Mouse (Mus musculus) hindbrain, embryonic 14.5 days (tissue): ENCODE results near the gene Adgrf5. TPM values are rescaled to one million over a fixed set of nuclear protein-coding genes. Genes with fewer than 3 reads are reported as not detected.

Experiments
- ATAC-seq: fragments of 200-750 bp; cut with Nextera tagmentation; 2 replicates; pipeline ENCODE4 v1.8.0; 2017; ENCODE audit warnings: moderate number of reproducible peaks, mild to moderate bottlenecking, moderate TSS enrichment, moderate library complexity; ENCODE audit not compliant: low FRiP score
- DNase-seq: peaks from one replicate; pipeline ENCODE4 v3.0.0-alpha.2; 2015; ENCODE audit warnings: low spot score
- H3K27ac ChIP-seq: fragments of 300-500 bp; sonication (generic); 2 replicates; pipeline ENCODE4 v1.5.1; 2014; ENCODE audit warnings: mild to moderate bottlenecking, moderate library complexity
- H3K27me3 ChIP-seq: fragments of 300-500 bp; sonication (generic); 2 replicates; pipeline ENCODE4 v1.6.1; 2014; ENCODE audit warnings: mild to moderate bottlenecking, low read length, mixed read lengths; ENCODE audit not compliant: control insufficient read depth, insufficient read depth
- H3K36me3 ChIP-seq: fragments of 300-500 bp; sonication (generic); replicated peaks from 2 replicates; pipeline ENCODE4 v1.6.1; 2014; ENCODE audit not compliant: control insufficient read depth, insufficient read depth
- H3K4me1 ChIP-seq: fragments of 300-500 bp; sonication (generic); replicated peaks from 2 replicates; pipeline ENCODE4 v1.6.1; 2014; ENCODE audit warnings: antibody characterized with exemption, low read length, mixed read lengths; ENCODE audit not compliant: control insufficient read depth, insufficient read depth
- H3K4me2 ChIP-seq: fragments of 300-500 bp; sonication (generic); replicated peaks from 2 replicates; pipeline ENCODE4 v1.6.1; 2014; ENCODE audit warnings: mild to moderate bottlenecking, moderate library complexity
- H3K4me3 ChIP-seq: fragments of 300-500 bp; sonication (generic); replicated peaks from 2 replicates; pipeline ENCODE4 v1.5.1; 2014; ENCODE audit warnings: mild to moderate bottlenecking, low read length
- H3K9ac ChIP-seq: fragments of 300-500 bp; sonication (generic); 2 replicates; pipeline ENCODE4 v1.6.1; 2014
- H3K9me3 ChIP-seq: fragments of 300-500 bp; sonication (generic); 2 replicates; pipeline ENCODE4 v1.6.1; 2016; ENCODE audit warnings: low read length; ENCODE audit not compliant: control insufficient read depth
- WGBS: fragments of 180-500 bp; shearing (Covaris S2); extraction: QIAGEN DNeasy Blood & Tissue Kit; methylation state at CpG from one replicate; pipeline ENCODE4 v1.1.7; 2014; 5-methylcytosine and 5-hydroxymethylcytosine counted together
- polyA plus RNA-seq: library from polyadenylated mRNA; unstranded; fragments of >200 nt; fragmentation: Nextera tagmentation; extraction: Ambion mirVana; gene quantifications from 2 replicates; pipeline ENCODE4 v1.2.1, GENCODE M21; 2014

The Adgrf5 gene
- polyA plus RNA-seq, 1 experiment from 2014 or later, result 9.6 TPM

DNA sequence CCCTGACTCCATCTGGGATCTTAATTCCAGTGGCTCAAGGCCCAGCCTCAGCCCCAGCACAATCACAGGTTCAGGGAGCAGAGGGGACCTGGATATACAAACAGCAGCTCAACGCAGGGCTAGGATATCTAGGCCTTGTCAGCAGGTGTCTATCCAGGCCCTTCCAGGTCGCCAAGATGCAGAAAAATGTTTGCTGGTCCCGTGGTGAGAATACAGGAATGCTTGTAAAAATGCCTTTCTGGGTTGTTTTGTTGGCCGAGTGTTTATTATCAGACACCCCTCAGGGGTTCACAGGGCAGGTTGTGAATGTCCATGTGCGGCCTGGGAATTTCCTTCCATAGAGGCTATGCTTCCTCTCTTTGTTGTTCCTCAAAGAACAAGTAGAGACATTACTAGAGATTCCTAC, 7.9 kb downstream of the Adgrf5 start:
- Histone ChIP-seq H3K9ac (no peak overlapping the region), H3K9me3 (no peaks in the 10 kb centered on the region), H3K4me1 (no peaks in the 10 kb centered on the region), H3K4me3 (no peak overlapping the region), H3K27ac (no peak overlapping the region), H3K36me3 (no peaks in the 10 kb centered on the region), H3K27me3 (no peaks in the 10 kb centered on the region), H3K4me2 (no peak overlapping the region)
- 68% methylated on average over 5 of the region's 5 CpGs for WGBS
- ATAC-seq (no peak), DNase-seq (no peak)

DNA sequence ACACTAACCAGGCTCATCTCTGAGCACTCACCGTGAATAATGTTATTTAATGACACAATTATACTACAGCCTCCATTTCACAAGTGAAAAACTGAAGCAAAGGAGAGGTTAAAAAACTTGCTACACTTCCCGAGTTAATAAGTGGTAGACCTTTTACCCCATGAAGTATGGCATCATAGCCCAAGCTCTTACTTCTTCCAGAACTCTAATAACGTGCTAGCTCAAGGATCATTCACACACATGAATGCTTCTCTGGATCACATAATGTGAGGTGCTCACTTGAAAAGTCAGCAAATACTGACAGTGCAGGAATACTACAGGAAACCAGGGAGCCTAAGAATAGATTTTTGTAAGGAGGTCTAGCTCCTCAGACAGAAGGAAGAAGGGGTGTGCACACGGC, 12.4 kb downstream of the Adgrf5 start:
- Histone ChIP-seq H3K4me2 (no peak overlapping the region), H3K27me3 (no peaks in the 10 kb centered on the region), H3K27ac (no peak overlapping the region), H3K4me3 (no peak overlapping the region), H3K4me1 (no peaks in the 10 kb centered on the region), H3K9ac (no peak overlapping the region), H3K36me3 (no peaks in the 10 kb centered on the region), H3K9me3 (no peaks in the 10 kb centered on the region)
- DNase-seq (no peak), ATAC-seq (no peak)
- 72% methylated on average over 4 of the region's 4 CpGs for WGBS

DNA sequence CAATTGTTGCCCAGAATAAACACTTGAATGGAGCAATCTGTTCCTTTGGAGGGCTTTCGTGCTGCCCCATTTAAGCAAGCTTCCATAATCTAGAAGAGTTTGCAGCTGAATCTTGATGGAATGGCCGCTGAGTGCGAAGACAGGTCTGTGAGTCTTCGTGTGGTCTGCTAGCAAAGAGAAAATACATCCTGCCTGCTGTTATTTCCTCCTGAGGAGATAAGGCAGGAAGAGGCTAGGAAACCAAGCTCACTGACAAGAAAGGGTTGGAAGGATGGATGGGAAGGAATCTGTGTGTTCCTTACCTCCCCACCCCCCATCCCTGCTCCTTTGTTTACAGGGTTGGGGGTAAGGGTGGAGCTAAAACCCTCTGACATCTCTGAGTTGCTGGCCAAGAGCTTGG, 13.8 kb downstream of the Adgrf5 start:
- WGBS, result 55% methylated on average over 4 of the region's 4 CpGs
- Histone ChIP-seq H3K4me2 (no peak overlapping the region), H3K9me3 (no peaks in the 10 kb centered on the region), H3K27me3 (no peaks in the 10 kb centered on the region), H3K36me3 (no peaks in the 10 kb centered on the region), H3K27ac (no peak overlapping the region), H3K9ac (no peak overlapping the region), H3K4me1 (no peaks in the 10 kb centered on the region), H3K4me3 (no peak overlapping the region)
- ATAC-seq, result no peak
- DNase-seq, result no peak

- no peaks in the 10 kb centered on the region for H3K4me1 ChIP-seq
- WGBS, result 74% methylated on average over 5 of the region's 5 CpGs
- H3K4me3 ChIP-seq, result no peak overlapping the region
- H3K9ac ChIP-seq, result no peak overlapping the region
- DNase-seq, result no peak
- no peaks in the 10 kb centered on the region for H3K36me3 ChIP-seq
- H3K9me3 ChIP-seq, result no peaks in the 10 kb centered on the region
- no peaks in the 10 kb centered on the region for H3K27me3 ChIP-seq
- no peak overlapping the region for H3K27ac ChIP-seq
- no peak overlapping the region for H3K4me2 ChIP-seq
- ATAC-seq, result no peak
Observed at GRCm38 (mm10) chr17:43376527-43376926, 16.3 kb downstream of the Adgrf5 start.

GRCm38 (mm10) chr17:43378703-43379102, 18.5 kb downstream of the Adgrf5 start:
- Histone ChIP-seq H3K27ac (no peak overlapping the region), H3K36me3 (no peaks in the 10 kb centered on the region), H3K4me2 (no peak overlapping the region), H3K4me1 (no peaks in the 10 kb centered on the region), H3K9ac (no peak overlapping the region), H3K4me3 (no peak overlapping the region), H3K9me3 (no peaks in the 10 kb centered on the region), H3K27me3 (no peaks in the 10 kb centered on the region)
- 91% methylated on average over 5 of the region's 5 CpGs for WGBS
- ATAC-seq, result no peak
- DNase-seq, result no peak

GRCm38 (mm10) chr17:43386331-43386730, 26.1 kb downstream of the Adgrf5 start:
- Histone ChIP-seq H3K9ac (no peak overlapping the region), H3K4me1 (no peaks in the 10 kb centered on the region), H3K36me3 (no peaks in the 10 kb centered on the region), H3K9me3 (no peaks in the 10 kb centered on the region), H3K4me3 (no peak overlapping the region), H3K4me2 (no peak overlapping the region), H3K27me3 (no peaks in the 10 kb centered on the region), H3K27ac (no peak overlapping the region)
- DNase-seq, result no peak
- no peak for ATAC-seq
- 94% methylated on average over 5 of the region's 5 CpGs for WGBS

DNA sequence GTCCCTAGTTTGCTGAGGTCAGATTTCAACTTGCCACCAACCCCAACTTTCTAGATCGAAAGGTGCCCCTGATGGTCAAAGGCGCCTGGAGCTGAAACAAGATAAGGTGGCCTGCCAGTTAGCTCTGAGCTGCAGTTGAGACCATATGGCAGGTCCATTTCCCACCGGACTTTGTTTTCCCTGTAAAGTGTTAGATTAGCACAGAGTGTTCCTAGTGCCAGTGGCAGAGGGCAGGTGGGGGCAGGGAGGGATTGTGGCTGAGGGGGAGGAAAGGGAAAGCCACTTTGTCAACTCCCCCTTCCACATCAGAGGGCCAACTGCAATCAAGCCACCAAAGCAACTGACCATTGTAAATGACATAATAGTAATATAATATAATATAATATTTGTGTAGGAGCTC, 26.9 kb downstream of the Adgrf5 start:
- H3K27ac ChIP-seq, result no peak overlapping the region
- DNase-seq (no peak), ATAC-seq (no peak)

GRCm38 (mm10) chr17:43389256-43389655, 29.0 kb downstream of the Adgrf5 start:
- no peak overlapping the region for H3K9ac ChIP-seq
- no peak overlapping the region for H3K4me3 ChIP-seq
- no peaks in the 10 kb centered on the region for H3K4me1 ChIP-seq
- H3K27me3 ChIP-seq, result no peaks in the 10 kb centered on the region
- ATAC-seq (no peak), DNase-seq (no peak)
- H3K9me3 ChIP-seq, result no peaks in the 10 kb centered on the region
- no peak overlapping the region for H3K27ac ChIP-seq
- no peak overlapping the region for H3K4me2 ChIP-seq
- H3K36me3 ChIP-seq, result no peaks in the 10 kb centered on the region
- 90% methylated on average over 11 of the region's 11 CpGs for WGBS

More for the DNA sequence above, 26.9 kb downstream of the Adgrf5 start:
- Histone ChIP-seq H3K36me3 (no peaks in the 10 kb centered on the region), H3K4me2 (no peak overlapping the region), H3K27me3 (no peaks in the 10 kb centered on the region), H3K9me3 (no peaks in the 10 kb centered on the region), H3K9ac (no peak overlapping the region), H3K4me3 (no peak overlapping the region), H3K4me1 (no peaks in the 10 kb centered on the region)
- 83% methylated on average over 3 of the region's 3 CpGs for WGBS

DNA sequence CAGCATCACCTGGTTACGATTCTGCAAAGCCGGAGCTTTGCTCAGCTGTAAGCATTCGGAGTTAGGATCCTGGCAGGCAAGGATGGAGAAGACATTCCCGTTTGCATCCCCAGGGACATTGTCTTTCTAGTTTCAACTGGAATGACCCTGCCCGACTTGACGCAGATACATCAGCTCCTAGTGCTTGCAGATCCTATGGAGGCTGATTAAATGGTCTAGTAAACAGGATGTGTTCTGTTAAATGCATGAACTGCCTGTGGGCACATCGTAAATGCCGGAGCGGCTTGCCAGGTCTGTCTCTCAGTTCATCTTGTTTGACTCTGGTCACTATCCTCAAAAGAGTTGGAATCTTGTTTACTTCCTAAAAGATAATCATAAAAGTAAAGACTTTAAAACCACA, 31.9 kb downstream of the Adgrf5 start:
- Histone ChIP-seq H3K27me3 (no peaks in the 10 kb centered on the region), H3K36me3 (no peaks in the 10 kb centered on the region), H3K4me1 (no peaks in the 10 kb centered on the region), H3K4me3 (no peak overlapping the region), H3K4me2 (no peak overlapping the region), H3K27ac (no peak overlapping the region), H3K9me3 (no peaks in the 10 kb centered on the region), H3K9ac (no peak overlapping the region)
- DNase-seq (no peak), ATAC-seq (no peak)
- 72% methylated on average over 9 of the region's 9 CpGs for WGBS

DNA sequence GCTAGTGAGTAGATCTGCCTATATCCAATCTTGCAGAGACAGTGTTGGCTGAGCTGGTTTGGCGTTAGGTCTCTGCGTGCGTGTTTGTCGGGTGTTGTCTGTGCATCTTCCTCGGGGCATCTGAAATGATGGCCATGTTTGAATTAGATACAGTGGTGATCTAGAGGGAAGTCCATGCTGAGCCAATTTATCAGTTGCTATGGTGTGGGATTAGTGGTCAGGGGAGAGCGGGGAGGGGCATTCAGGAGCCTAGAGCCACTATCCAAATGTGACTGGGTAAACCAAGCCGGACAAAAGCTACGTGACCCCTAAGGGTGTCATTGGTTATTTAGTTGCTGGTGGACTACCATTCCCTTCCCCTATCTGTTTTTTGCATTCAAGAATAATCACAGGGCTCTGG, 33.4 kb downstream of the Adgrf5 start:
- no peaks in the 10 kb centered on the region for H3K36me3 ChIP-seq
- H3K9ac ChIP-seq, result no peak overlapping the region
- H3K4me1 ChIP-seq, result no peaks in the 10 kb centered on the region
- no peaks in the 10 kb centered on the region for H3K27me3 ChIP-seq
- no peak overlapping the region for H3K27ac ChIP-seq
- H3K4me3 ChIP-seq, result no peak overlapping the region
- no peaks in the 10 kb centered on the region for H3K9me3 ChIP-seq
- DNase-seq (no peak), ATAC-seq (no peak)
- H3K4me2 ChIP-seq, result no peak overlapping the region
- WGBS, result 78% methylated on average over 8 of the region's 8 CpGs
